Mouse (Mus musculus) spleen, adult 10 weeks (tissue): ENCODE measurements around the gene Odf2. TPM values are rescaled to one million over a fixed set of nuclear protein-coding genes. Genes with fewer than 3 reads are reported as not detected.

ENCODE experiments used
- polyA plus RNA-seq: library from polyadenylated mRNA; stranded (reverse); fragments of 350-450 nt; fragmentation: Illumina TruSeq; extraction: RNeasy Lipid Tissue Mini Kit (QIAGEN cat#74804); gene quantifications from one replicate; pipeline ENCODE4 v1.2.3, GENCODE M21; 2015; ENCODE audit warnings: low replicate concordance; ENCODE audit not compliant: insufficient read depth

Odf2 gene
- 49.3 TPM for polyA plus RNA-seq

GRCm38 (mm10) chr2:29889066-29889944 is at the start of gene Odf2:
Gene Odf2, plus strand, starts transcription at chr2:29889221.

GRCm38 (mm10) chr2:29868949-29869645 is 19.9 kb upstream of the Odf2 start, which contains the start of gene Cercam:
Gene Cercam, plus strand, starts transcription at chr2:29869164.

GRCm38 (mm10) chr2:29934906-29935599 is 46.0 kb downstream of the Odf2 start, which contains the start of gene Gle1:
Gene Gle1, plus strand, starts transcription at chr2:29935426.

GRCm38 (mm10) chr2:29965250-29965843 is 76.3 kb downstream of the Odf2 start, which contains the start of gene Sptan1:
Gene Sptan1, plus strand, starts transcription at chr2:29965560.

Other genes starting within 250 kb of the Odf2 start
- gene Gm13420, start 137.5 kb upstream of the Odf2 start, polyA plus RNA-seq, result not detected
- not detected for gene Gm13547, start 129.9 kb upstream of the Odf2 start, polyA plus RNA-seq
- 7.4 TPM for gene Coq4, start 101.7 kb upstream of the Odf2 start, polyA plus RNA-seq
- gene Trub2, start 100.7 kb upstream of the Odf2 start, polyA plus RNA-seq, result 15.3 TPM
- 5.0 TPM for gene Slc27a4, start 86.6 kb upstream of the Odf2 start, polyA plus RNA-seq
- 21.8 TPM for gene Urm1, start 69.1 kb upstream of the Odf2 start, polyA plus RNA-seq
- 1.9 TPM for gene Cercam, start 20.1 kb upstream of the Odf2 start, polyA plus RNA-seq
- 47.2 TPM for gene Gle1, start 46.2 kb downstream of the Odf2 start, polyA plus RNA-seq
- gene Sptan1, start 76.3 kb downstream of the Odf2 start, polyA plus RNA-seq, result 111 TPM
- gene Wdr34, start 159.7 kb downstream of the Odf2 start, polyA plus RNA-seq, result 0.88 TPM
- gene Set, start 168.2 kb downstream of the Odf2 start, polyA plus RNA-seq, result 534 TPM
- 1.2 TPM for gene Pkn3, start 188.5 kb downstream of the Odf2 start, polyA plus RNA-seq
- gene Zdhhc12, start 204.4 kb downstream of the Odf2 start, polyA plus RNA-seq, result 4.9 TPM
- gene Zer1, start 235.4 kb downstream of the Odf2 start, polyA plus RNA-seq, result 30.0 TPM
- 42.2 TPM for gene Tbc1d13, start 244.5 kb downstream of the Odf2 start, polyA plus RNA-seq